Mouse (Mus musculus) ZHBTc4 (cell line): ENCODE measurements at regions not wholly inside any gene's neighbourhood (a gene's known extent, or its start where the extent isn't known, plus 50 kb on each side); places are given as distances from the start of the nearest gene placed in this dataset.

Experiments used
- DNase-seq: peaks from one replicate; pipeline ENCODE4 v3.0.0-alpha.2; 2011; ENCODE audit warnings: low read depth, low spot score

DNA sequence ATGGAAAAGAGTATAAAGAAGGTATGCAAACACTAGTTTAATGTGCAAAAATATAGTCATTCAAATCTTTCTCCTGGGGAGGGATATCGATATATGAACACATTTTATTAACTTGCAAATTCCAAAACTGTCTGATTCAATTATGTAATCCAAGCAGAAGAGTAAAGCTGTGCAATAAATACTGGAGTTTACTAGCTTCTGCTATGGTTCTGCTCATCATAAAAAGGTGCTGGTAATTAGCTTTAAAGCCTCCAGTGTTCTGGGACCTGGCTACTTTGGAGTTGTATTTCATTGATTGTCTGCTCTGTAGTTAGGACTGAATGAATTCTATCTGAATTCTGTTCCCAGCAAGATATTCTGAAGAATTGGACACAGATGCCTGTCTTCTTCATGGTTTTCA lies 602.7 kb upstream of the Akr1e1 start:
- no peak for DNase-seq

DNA sequence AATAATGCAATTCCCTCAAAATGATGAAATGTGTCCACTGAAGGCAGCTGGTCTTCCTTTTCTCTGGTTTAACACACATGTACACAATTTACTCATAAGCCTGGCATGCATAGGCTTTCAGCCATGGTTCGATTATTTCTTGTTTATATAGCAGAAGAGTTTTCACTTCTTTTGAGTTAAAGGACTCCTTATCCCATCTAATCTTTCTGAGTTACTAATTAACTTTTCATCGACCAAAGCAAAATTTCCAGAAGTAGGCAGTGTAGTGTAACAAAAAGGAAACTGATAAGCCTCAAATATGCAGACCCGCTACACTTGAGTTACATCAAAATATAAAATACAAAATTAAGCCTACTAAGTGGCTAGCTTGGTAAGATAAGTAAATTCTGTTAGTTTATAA lies 620.5 kb upstream of the Akr1e1 start:
- DNase-seq, result no peak

DNA sequence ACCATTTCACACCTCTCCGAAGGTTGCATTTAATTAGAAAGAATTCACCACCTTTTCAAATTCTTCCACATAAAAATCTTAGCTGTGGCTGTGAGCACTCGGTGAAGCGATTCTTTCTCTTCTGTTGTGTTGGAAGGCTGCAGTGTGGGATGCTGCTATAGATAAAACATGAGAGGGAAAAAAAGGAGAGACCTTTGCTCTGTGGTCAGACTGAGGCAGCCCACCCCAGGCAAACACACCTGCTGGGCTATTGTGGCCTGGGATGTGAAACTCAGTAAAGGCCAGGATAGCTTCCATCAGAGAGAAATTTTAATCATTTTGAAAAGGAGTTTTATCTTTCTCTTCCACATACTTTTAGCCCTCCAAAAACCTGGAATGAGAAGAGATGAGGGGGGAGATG lies 625.3 kb upstream of the Akr1e1 start:
- DNase-seq, result no peak

DNA sequence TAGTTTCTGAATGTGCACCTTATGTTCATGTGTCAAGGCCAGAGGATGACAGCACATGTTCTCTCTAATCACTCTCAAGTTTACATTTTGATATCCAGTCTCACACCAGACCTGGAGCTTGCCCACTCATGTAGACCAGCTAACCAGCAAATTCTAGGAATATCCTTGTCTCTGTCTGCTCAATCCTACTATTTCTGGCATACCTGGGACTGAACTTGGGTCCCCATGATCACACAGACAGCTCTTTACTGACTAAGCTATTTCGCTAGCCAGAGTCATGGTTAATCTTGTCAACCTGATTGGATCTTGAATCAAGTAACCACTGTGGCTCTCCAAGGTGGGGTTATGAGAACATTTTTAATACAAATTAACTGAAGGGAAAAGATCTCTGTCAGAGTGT lies 625.9 kb upstream of the Klf6 start:
- DNase-seq, result no peak

DNA sequence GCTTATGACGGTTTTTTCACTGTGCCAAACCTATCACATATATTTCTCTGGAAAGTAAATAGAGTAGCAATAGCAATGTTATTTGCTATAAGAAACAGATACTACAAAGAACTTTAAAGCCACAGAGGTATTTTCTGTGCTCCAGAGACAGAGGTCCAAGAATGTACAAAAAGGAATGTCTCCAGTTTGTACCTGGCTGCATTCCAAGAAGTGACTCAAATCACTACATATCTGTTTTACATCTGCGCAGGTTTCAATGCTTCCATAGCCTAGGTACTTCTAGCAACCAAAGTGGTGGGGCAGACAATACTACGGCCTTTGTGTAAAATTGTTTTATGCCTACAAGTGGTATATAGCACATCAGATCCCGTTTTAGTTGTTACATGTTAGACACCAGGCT lies 620.7 kb upstream of the Klf6 start:
- DNase-seq, result no peak

DNA sequence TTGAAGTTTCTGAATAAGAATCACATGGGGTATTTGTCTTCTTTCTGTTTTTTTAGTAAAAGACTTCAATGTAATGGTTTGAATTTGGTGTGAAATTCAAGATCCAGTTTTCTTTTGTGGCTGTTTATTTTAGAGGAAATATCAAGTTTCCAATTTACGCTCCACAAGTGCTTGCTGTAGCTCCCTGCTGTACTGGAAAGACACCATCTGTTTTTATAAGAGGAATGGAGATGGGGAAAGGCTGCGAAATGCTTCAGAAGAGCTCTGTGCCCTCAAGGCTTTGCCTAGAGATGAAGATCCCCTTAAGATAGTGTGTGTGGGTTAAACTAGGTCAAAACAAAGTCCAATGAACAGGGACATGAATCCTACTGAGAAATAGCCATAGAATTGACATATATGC lies 618.5 kb upstream of the Klf6 start:
- no peak for DNase-seq

DNA sequence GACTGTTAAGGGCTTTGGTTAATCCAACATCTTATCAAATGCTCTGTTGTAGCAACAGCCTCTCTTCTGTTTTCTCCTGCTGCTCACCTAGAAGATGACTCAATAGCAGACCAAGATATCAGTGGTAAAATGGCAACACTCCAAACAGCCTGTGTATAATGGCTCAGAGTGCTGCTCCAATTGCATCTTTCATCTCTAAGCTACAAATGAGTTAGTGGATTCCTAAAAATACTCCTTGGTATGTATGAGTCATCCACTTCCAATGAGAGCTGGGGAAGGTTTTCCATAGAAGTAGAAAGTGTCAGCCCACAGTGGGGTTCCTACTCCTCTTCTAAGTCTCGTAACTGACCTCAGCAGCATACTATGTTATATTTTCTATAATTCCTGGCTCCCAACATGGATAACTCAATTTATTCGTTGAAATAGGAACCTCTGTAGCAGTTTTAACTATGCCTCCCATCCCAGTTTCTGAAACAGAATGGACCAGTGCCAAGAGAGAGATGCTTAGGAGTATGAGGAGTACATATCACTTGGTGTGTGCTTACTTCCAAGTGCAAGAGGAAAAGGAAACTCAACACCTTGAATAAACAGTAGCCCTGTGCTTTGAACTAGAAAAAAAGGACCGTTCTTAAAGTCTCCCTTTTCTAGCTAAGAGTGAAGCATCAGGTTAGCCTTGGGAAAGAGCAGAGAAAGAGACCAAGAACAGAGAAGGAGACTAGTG lies 612.5 kb upstream of the Klf6 start:
- DNase-seq, result no peak

DNA sequence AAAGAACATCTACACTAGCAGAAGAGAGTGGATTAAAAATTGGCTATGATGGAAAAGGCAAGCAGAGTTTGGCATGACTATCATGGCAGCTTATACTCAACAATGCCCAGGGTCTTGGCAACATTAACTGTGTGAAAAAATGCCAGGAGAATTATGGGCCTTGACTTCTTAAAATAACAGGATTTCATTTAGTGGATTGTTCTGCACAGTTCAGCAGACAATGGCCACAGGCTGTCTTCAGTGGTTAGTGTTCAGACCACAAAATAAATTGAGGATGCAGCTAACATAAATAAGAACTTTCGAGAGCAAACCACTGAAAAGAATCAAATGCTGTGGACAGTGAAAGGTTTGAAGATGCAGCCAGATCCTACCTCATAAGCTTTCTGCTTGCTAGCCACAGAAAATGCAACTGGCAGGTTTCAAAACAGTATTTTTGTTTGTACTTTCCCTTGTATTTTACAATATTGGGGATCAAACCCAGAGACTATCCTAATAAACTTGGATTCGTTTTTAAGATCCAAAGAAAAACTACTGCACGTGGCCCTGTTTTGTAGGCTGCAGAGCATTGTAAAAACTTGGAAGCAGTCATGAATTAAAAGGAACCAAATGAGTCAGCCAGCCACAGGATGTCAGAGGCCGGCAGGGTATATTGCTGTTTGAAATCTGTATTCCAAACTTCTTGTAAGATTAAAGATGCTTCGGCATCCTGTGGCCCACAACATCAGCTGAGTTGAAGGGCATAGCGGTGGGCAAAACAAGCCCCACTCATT lies 603.2 kb upstream of the Klf6 start:
- DNase-seq, result no peak

DNA sequence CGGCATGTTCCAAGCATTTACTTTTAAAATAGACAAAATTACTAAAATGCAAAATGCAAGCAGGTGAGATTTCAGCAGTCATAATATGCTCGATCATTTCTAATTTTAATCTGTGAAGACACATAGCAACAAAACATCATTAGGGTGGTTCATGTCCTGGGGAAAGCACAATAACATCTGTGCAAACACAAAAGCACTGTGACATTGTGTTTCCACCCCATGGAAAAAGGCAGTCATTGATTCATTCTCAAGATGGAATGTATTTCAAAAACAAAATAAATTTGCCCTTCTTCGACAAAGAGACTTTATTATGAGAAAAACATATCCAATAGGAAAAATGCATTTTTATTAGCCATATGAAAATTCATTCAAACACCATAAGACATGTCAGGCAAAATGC lies 601.5 kb upstream of the Klf6 start:
- DNase-seq, result no peak

DNA sequence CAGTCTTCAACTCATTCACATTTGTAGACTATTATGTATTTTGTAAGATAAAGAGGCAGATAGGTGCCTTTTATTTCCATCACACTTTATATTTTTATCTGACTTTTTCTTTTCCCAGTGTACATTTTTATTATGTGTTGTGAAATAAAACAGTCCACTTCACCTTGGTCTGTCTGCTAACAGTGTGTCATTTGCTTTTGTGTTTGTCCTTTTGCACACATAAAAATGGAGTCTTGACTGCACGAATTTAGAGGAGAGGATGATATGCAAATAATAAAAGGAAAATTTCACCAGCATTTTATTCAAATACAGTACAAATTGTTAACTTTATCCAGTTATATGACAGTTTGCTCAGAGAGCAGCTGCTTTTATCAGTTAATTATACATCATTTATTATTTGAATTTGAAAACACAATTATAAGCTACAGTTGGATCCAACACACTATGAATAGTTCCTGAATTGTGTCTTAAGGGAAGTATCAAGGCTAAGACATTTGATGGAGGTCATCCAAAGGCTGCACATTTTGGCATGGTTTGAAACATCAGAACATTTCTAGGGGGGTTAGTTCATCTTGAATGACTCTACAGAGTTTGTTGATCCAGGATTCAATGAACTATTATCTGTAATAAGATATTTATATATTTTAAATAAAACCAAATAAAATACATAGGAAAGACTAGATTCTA lies 588.6 kb upstream of the Klf6 start:
- DNase-seq, result no peak

DNA sequence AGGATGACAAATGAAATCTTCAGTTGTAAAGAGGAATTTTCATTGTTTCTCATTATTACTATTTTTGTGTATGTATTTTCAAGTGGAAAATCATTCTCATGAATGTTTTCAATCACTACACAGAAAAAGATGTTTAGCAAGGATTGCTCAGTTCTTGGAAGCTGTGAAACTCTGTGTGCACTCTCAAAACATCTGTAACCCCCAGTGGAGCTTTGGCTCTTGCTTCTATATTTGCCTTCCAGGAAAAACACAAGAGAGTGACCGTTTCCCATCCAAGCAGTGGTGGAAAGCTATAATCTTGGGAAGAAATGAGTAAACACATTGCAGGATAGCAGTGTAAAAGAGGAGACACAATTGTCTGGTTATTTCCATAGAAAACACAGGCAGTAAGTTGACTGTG lies 584.7 kb upstream of the Klf6 start:
- DNase-seq, result no peak

DNA sequence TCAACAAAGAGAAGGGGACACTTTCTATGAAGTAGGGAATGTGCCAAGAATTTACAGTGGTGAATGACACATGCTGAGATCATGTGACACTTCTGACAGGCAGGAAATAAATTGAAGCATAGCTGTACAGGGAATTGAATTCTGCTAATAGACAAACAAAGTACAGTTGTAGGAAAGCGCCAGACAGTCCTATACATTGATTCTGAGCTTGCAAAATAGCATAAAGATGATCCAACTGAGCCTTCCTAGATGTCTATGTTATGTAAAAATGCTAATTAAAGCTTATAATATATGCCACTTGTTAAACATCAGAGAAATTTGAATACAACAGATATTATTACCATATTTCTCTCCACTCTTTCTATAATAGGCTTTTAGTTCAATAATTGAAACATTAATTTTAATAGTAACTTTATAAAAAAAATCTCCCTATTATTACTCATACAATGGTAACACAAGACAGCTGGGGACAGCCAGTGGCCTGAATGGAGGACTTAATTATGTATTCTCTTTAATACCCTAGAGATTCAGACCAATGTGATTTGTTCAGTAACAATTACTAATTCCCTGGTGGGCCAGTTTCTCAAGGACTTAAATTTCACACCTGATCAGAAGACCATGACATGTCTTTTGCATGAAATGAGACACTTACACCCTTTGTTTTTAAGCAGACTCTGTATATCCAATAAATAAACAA lies 571.4 kb upstream of the Klf6 start:
- DNase-seq, result no peak

DNA sequence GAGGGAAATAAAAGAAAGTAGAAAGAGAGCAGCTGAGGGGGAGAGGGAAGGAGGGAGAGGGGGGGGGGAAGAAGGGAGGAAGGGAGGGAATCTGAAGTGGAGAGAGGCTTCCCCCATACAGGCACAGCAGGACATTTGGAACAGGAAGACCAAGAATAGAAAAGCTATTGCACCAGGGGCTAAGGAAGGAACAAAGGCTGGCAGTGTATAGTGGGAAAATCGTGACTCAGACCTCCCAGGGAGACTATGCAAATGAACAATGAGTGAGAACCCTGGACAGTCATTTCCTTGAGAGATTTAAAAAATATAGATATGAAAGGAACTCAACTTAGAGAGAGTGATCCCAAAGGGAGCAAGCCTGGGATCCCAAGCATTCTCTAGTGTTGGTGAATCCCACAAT lies 559.1 kb upstream of the Klf6 start:
- peak; percentile 14 for DNase-seq

DNA sequence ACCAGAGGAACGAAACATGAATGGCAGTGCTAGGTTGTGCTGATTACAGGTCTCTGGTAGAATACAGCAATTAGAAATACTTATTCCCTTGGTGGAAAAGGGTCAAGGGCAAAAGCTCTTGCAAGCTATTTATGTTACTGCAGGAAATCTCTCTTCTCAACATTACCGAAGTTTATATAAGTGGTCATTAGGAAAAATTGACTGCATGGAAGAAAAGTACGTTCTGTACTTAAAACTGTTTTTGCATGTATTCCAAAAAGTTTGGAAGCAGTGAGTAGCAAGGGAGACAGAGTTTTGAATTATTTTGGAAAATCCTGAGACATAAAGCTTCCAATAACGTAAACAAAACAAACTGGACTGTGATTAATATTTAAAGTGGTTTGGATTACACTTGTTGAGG lies 554.6 kb upstream of the Klf6 start:
- DNase-seq, result no peak

DNA sequence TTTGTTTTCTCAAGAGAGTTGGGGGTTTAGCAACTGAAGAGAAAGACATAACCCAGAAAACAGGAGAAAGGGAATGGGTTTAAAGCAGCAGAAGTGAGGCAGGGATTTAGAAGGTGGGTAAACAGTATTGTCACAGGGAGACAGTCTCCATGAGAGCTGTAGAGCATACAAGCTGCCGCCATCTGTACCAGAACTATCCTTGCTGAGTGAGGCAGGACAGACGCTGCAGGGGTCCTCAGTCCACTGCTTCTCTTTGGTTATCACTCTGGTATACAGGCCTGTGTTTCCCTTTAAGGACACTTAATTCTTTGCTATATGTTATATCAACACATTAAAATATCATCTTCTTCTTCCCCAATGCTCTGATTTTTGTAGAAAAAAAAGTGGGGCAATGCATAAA lies 548.0 kb upstream of the Klf6 start:
- no peak for DNase-seq

DNA sequence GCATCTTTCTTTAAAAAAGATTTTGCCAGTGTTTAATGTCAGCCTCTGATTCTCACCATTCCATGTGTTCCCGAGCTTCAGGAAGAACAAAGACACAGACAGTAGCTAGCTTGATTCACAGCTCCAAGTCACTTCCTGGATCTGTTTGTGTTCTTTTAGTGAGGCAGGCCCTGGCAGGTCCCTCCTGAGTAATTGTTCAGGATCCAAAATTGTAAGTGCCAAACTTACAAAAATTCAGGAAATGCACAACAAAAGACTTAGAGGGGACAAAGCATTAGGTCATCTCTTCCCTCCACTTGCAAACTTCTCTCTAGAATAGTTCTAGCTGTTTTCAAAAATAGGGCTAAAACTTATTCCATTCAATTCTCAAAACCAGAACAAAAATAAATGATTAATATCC lies 546.3 kb upstream of the Klf6 start:
- no peak for DNase-seq

DNA sequence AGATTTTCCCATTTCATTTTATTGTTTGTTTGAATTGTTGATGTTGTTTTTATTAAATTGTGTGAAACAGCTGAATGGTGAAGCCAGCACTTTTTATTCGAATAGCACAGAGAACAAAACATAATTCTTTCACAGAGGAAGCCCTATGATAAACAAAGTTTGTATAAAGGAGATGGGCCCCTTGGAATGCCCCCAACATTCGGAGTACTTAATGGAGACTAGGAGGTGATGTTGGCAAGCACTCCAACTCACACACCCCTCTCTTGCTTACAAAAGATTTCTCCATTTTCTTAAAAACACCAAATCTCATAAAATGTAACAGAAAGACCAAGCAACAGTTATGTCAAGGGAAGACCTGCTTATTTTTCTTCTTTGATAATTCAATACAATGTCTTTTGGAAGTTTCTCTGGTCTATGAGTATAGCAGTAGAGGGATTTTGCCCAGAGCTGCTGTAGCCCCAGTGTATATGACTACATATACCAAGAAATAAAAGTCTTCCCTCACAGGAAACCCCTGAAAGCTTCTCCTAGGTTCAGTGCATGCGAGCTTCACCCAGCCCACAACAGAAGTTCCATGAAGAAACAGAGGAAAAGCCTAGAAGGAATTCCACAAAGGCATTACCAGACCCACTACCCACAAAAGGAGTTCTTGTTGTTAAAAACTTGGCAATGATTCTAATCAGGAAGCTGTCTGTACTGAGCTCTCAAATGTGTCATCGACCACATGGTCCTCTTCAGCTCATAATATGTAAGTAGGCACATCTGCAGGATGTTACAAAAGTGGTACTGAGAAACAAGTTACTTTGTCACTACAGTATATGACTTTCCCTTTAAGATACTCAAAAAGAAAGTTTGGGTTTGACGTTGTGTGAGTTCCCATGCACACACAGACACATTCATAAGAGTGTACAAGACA lies 543.1 kb upstream of the Klf6 start:
- no peak for DNase-seq

DNA sequence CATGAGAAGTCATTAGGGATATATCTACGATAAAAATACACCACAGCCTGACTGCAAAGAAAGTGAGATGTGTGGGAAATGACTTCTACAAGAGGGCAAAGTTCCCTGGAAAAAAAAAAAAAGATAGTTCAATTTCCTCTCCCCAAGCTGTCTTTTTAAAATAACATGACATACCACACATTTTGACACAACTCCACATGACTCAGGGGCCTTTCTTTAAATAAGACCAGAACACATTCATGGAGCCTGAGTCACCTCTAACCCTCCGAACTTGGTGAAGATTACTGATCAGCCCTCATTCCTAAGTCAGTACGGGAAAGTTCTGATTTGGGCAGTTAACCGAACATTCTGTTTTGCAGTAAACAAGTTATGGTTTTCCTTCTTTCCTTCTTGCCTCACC lies 515.6 kb upstream of the Klf6 start:
- DNase-seq, result no peak

DNA sequence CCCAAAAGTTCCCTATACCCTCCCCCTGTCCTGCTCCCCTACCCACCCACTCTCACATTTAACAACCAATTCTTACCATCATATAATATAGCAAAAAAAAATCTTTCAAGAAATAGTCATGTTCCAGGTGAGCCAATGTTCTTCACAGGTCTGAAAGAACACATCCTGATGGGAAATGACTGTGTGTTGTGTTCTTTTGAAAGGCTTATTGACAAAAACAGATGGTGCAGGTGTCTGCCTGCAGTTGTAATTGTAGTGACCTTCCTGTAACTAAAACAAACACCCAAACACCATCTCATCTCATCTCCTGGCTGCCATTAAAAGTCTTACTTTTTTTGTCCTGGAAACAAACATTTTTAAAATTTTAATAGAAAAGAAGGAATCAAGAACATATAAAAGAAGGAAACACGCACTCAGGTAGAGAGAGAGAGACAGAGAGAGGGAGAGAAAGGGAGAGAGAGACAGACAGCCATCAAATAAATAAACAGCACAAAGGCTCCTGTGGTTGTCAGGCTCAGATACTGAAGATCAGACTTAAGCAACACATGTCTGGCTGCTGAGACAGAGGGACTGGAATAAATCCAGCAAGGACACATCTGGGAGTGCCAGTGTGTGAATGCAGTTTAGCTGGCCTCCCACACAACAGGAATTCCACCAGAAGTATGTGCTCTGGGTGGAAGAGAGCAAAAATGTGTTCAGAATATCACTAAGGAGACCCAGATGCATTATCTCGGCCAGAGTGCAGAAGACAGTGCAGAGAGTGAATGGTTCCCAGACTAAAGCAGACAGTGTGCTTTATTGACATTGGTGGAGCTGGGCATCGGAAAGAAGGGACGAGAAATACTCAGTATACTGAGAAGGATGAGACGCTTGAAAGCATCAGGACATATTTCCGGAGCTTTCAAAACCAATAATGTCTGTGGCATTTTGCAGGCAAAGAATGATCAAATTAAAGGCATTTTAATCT lies 513.5 kb upstream of the Klf6 start:
- DNase-seq, result peak; percentile 2
